Mouse (Mus musculus) megakaryocyte-erythroid progenitor cell, adult 5-6 weeks (primary cell): Measurements from ENCODE around the gene Tagln. TPM values are rescaled to one million over a fixed set of nuclear protein-coding genes. Genes with fewer than 3 reads are reported as not detected.

ENCODE experiments used
- ATAC-seq: replicated peaks from 2 replicates; pipeline ENCODE4 v1.8.0; 2016; ENCODE audit warnings: mild to moderate bottlenecking, inconsistent platforms; ENCODE audit not compliant: severe bottlenecking, poor library complexity, low FRiP score, low TSS enrichment
- total RNA-seq, 2 experiments: library from RNA; stranded (forward) in 1 of 2; stranded (reverse) in 1 of 2; fragments of 200-1000, 215-1000 nt in 1 of 2; fragments of >200 nt in 1 of 2; fragmentation: Nextera tagmentation in 1 of 2; gene quantifications; 2 replicates each; pipeline ENCODE4 v1.2.3; 2014 to 2017

Tagln gene
- total RNA-seq (2014; fragmentation: Nextera tagmentation), result not detected in 2 replicates
- total RNA-seq (2017), result not detected in 2 replicates

- ATAC-seq, result no peak
Observed at GRCm38 (mm10) chr9:45935628-45936210, at the start of gene Tagln. Tagln (minus strand) TSS chr9:45936058.

- ATAC-seq, result peak; percentile 40
Observed at GRCm38 (mm10) chr9:45985229-45985567, 49.3 kb upstream of the Tagln start.

- ATAC-seq, result peak; percentile 75
Observed at GRCm38 (mm10) chr9:45984409-45985228, 48.8 kb upstream of the Tagln start.

- ATAC-seq, result peak; percentile 57
Observed at GRCm38 (mm10) chr9:45983676-45984408, 48.0 kb upstream of the Tagln start.

- ATAC-seq, result no peak
Observed at GRCm38 (mm10) chr9:45981331-45981730, 45.5 kb upstream of the Tagln start.

- no peak for ATAC-seq
Observed at GRCm38 (mm10) chr9:45980611-45981010, 44.8 kb upstream of the Tagln start.

- no peak for ATAC-seq
Observed at GRCm38 (mm10) chr9:45979778-45980177, 43.9 kb upstream of the Tagln start.

- no peak for ATAC-seq
Observed at GRCm38 (mm10) chr9:45976884-45977283, 41.0 kb upstream of the Tagln start.

GRCm38 (mm10) chr9:45963577-45963976, 27.7 kb upstream of the Tagln start:
- ATAC-seq, result no peak

GRCm38 (mm10) chr9:45961855-45962254, 26.0 kb upstream of the Tagln start:
- no peak for ATAC-seq

- no peak for ATAC-seq
Observed at GRCm38 (mm10) chr9:45959661-45960060, 23.8 kb upstream of the Tagln start.

- no peak for ATAC-seq
Observed at GRCm38 (mm10) chr9:45958851-45959250, 23.0 kb upstream of the Tagln start.

GRCm38 (mm10) chr9:45958023-45958670, 22.3 kb upstream of the Tagln start:
- no peak for ATAC-seq

- ATAC-seq, result peak; percentile 82
Observed at GRCm38 (mm10) chr9:45955107-45955963, 19.5 kb upstream of the Tagln start, which contains the start of gene Sidt2. Sidt2 (minus strand) TSS chr9:45955258.

GRCm38 (mm10) chr9:45954294-45955106, 18.6 kb upstream of the Tagln start:
- peak; percentile 35 for ATAC-seq

- 0 out of 2 replicates have a peak, but pooled peaks have one; percentile 10 for ATAC-seq
Observed at GRCm38 (mm10) chr9:45953511-45954293, 17.8 kb upstream of the Tagln start.

- ATAC-seq, result no peak
Observed at GRCm38 (mm10) chr9:45952890-45953289, 17.0 kb upstream of the Tagln start.
